Mouse (Mus musculus) cerebellum, adult 11 months (tissue): Measurements from ENCODE around the gene Gm10696.
"Not testable (repeated sequence)": the region's sequence is repeated elsewhere in the genome, so short reads cannot be mapped to it uniquely, and the experiment has no call there.

Source experiments
- DNase-seq: peaks from one replicate; pipeline ENCODE4 v3.0.0; 2022

Gene Gm10696

GRCm38 (mm10) chr3:94178093-94178492 is at the start of gene Gm10696:
Gene Gm10696 (minus strand): TSS chr3:94178193.
- DNase-seq, result not testable (repeated sequence)

GRCm38 (mm10) chr3:94196414-94196813 is 18.4 kb upstream of the Gm10696 start, which contains the start of gene Gm5286:
Gene Gm5286 (plus strand): TSS chr3:94196714.
- DNase-seq, result not testable (repeated sequence)

- DNase-seq, result not testable (repeated sequence)
Measured at GRCm38 (mm10) chr3:94167351-94167750, 10.6 kb downstream of the Gm10696 start.
